Mouse (Mus musculus): ENCODE results near the gene Apopt1.

DNA sequence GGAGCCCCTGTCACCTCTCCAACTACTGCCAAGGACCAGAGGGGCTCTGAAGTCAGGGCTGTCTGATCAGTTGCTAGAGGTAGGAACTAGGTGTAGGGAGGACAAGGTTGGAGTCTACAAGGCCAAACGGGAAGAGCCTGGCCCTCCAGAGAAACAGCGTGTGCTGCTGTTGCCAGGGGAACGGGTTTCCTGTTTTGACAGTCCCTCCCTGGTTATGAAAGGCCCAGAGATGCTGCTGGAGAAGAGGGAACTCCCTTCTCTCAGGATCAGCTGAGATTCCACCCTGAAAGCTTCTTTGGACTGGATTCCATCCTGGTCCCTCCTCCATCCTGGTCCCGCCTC lies 13.0 kb downstream of the Apopt1 start:
- TF ChIP-seq CTCF (IDR thresholded peaks at IDR 0.05; ENCODE audit: low read depth) (no peak), EP300 (optimal IDR thresholded peaks at IDR 0.05) (no peak)

Measured in stomach, postnatal 0 days (tissue).